Mouse (Mus musculus): Measurements from ENCODE around the gene Ncbp2.

The Ncbp2 gene

DNA sequence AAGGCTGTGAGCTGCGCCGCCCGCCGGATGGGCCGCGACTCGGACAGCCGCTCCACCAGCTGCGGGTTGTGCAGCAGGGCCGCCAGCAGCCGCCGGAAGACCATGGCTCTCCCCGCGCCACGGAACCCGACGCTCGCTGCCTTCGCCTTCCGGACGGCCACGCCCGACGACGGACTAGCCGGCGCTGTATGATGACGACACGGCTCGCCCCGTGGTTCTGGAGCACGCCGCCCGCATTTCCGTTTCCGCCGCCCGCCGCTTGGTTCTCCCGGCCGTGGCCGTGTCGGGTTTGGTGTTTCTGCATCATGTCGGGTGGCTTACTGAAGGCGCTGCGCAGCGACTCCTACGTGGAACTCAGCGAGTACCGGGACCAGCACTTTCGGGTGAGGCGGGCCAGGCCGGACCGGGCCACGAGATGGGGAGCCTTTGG, at the start of gene Ncbp2, which contains the start of gene 0610012G03Rik:
Gene Ncbp2, plus strand, starts transcription at position 169 of the 430 bp plus-strand sequence.
Gene 0610012G03Rik, minus strand, starts transcription at position 150 of the 430 bp plus-strand sequence.
- DNase-seq (ENCODE audit: low read depth, low spot score) = peak; percentile 87

GRCm38 (mm10) chr16:31898546-31899326, 49.6 kb upstream of the Ncbp2 start:
- no peak for DNase-seq (ENCODE audit: low read depth, low spot score)

DNA sequence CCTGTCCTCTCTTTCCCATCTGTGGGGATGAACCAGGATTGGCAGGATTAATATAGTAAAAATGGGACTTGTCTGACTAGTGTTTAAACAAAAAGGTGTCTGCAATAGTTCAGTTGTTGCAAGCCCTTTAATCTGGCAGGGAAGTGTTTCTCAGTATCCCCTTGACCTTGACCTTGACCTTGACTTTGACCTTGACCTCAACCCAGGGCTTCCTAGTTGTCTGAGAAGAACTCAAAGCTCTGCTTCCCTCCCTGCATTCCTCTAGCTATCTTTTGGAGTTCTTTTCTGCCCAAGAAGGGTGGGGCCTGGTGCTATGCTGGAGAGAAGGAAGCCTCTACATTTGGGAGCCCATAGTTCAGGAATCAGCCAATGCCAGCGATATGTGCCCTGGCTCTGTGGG, 46.4 kb upstream of the Ncbp2 start:
- DNase-seq (ENCODE audit: low read depth, low spot score) = no peak

DNA sequence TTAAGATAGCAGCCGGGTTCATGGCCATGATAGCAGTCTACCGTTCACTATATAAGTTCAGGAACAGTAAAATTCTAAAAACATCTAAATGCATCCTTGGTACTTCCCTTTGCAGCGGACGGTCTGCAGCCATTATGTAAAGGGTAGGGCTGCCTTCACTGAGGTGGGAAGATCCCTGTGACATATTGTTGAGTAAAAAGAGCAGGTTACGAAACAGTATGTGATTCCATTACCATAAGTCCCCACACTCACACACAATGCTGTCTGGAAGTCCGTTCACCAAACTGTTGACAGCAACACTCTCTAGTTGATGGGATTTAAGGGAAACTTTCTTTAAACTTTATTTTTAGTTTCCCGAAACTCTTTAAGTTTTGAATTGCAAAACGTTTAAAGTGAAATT, 45.1 kb upstream of the Ncbp2 start:
- DNase-seq (ENCODE audit: low read depth, low spot score) = no peak

DNA sequence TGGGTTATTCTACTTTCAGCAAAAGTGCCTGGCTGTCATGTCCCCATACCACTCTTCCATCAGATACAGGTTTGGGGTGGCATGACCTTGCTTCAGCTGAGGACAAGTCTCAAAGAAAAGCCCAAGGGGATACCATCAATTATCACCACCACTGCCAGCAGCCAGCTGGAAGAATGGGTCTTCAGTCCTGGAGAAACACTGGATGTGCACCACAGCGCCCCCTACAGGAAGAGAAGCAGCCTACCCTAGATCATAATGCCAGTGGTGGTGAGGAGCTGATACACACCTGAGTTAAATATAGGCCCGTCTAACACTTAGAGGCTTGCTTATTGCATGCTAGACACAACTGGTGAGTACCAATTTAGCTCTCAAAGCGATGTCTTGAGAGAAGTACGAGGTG, 43.0 kb upstream of the Ncbp2 start:
- no peak for DNase-seq (ENCODE audit: low read depth, low spot score)

DNA sequence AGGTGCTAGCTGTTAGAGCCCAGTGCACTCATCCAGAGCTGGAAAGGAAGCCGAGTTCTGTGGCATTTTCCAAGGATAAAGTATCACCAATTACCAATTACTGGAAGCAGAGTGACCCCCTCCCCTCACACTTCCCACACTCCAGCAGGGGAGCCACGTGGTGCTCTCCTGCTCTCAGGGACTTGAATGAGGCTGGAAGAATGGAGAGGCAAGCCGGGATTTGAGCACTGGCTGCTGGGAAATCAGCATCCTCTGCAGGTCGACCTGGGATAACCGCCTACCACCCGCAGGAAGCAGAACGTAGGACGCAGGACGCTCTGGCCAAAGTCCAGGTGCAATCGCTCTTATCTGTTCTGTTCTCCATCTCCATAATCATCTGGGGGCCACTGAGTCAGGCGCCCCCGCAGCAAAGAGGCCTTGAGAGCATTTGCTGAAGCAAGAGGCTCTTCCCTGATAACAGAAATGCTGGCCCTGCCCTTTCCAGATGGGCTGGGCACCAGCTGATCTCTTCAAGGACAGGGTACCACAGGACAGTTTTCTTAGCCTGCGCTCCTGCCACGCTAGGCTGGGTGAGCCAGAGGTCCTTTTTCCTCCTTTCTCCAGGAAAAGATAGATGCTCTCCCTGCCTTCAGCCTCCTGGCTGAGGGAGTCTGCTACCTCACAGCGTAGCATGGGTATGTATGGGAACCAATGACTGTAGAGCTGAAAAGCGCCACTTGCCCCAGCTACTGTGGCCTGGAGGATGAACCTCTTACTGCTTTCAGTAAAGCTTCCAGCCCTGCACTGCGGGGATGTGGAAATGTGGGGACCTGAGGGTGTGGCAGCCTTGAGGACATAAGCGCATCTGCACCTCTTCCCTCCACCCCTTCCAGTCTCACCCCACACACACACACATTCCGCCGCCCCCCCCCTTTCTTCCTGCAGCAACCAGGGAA, 42.2 kb upstream of the Ncbp2 start:
- no peak for DNase-seq (ENCODE audit: low read depth, low spot score)

DNA sequence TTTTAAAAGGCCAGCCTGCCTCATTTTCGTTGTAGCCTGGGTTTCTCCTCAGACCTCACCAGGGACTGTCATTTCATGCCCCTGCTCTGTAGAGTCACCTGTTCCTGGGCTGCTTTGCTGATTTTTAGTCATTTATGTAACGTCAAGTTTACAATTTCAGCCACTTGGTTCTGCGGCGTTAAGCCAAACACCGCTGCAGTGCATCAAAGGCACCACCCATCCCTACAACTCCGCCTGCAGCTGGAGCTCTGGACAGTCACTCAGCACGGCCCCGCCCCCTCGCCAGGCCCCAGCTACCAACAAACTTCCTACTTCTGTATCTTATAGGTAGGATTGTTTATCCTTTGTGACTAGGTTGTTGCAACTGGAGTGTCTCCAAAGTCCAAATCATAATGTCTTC, 41.4 kb upstream of the Ncbp2 start:
- no peak for DNase-seq (ENCODE audit: low read depth, low spot score)

DNA sequence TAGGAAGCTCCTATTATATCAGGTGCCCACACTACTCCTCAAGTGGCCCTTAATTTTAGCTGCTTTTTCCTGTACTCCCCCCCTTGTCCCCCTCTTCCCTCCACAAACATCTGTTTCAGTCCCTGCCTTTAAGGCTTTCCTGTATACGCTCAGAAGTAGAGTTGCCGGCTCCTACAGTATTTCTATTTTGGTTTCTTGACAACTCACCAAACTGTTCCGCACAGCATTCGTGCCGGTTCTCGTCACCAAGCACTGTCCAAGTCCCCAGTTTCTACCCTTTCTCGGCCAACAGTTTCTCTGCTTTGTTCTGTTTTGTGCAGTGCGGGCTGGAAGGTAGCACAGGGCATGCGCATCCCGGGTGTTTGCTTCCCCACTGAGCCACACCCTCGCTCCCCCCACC, 39.4 kb upstream of the Ncbp2 start:
- no peak for DNase-seq (ENCODE audit: low read depth, low spot score)

DNA sequence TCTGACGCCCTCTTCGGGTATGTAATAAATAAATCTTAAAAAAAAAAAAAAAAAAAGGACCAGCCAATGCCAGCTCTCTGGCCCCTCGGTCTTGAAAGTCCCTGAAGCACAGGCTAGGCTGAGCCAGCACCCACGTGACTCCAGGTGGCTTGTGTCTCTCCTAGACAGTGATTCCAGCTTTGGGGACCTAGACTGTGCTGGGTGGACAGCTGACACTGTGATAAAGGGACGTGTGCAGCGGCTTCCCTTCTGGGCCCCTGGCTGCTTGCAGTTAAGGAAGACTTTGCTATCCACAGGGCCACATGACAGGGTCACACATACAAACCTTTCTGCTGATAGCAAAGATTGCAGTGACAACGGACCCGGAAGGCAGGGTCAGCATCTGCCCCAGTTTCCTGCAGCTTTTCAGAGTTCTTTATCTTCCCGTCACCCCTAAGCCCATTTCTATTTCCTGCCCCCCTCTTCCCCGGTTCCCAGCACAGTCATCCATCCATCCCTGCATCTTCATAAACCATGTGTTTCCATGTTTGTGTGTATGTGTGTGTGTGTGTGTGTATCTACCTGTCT, 37.9 kb upstream of the Ncbp2 start:
- DNase-seq (ENCODE audit: low read depth, low spot score) = no peak

DNA sequence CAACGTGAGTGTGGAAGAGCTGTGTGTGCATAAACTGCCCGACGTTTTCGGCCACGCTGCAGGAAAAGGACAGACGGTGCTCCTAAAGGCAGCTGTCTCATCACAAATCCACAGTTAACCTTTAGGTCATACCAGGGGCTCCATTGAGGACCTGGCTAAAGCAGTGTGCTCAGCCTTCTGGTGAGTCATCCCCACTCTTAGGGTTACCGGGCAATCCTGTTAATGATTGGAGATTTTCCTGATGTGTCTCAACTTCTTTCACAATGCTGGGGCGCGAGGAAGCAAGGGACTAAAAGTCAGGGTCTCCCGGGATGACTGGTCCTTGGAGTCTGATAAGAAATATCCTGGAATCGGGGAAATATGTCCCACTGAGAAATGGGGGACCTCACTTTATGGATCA, 30.5 kb upstream of the Ncbp2 start:
- DNase-seq (ENCODE audit: low read depth, low spot score) = no peak

- peak; percentile 70 for DNase-seq (ENCODE audit: low read depth, low spot score)
These were observed 30.0 kb upstream of the Ncbp2 start for GRCm38 (mm10) chr16:31918248-31918724.

DNA sequence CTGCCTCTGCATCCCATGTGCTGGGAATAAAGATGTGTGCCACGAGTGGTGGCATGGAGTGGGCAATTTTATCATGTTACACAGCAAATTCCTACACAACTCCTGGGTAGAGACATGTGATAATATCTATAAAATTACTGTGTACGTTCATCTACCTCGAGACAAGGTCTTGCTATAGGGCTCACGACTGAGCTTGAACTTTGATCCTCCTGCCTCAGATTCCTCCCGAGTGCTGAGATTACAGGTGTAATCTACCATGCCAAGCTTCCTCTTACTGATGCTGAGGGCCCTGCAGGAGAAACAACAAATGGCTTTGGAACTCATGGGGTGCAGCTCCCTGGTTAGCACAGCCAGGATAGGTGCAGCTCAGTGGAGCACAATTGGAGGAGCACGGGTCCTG, 23.9 kb upstream of the Ncbp2 start:
- DNase-seq (ENCODE audit: low read depth, low spot score) = no peak

DNA sequence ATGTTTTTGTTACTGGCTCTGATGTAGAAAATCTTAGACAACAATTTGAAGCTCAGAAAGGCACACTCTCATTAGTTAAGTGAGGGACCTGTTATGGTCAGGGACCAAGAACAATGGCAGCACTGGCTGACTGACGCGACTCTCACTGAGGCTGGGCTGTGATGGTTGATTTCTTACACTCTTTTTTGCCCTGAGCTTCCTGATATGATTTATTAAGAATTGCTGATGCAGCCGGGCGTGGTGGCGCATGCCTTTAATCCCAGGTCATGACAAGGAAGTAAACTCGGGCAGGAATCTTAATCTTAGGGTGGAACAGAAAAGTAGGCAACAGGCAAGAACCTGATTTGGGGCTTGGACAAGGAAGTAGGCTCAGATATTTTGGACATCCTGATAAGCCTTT, 22.2 kb upstream of the Ncbp2 start:
- no peak for DNase-seq (ENCODE audit: low read depth, low spot score)

DNA sequence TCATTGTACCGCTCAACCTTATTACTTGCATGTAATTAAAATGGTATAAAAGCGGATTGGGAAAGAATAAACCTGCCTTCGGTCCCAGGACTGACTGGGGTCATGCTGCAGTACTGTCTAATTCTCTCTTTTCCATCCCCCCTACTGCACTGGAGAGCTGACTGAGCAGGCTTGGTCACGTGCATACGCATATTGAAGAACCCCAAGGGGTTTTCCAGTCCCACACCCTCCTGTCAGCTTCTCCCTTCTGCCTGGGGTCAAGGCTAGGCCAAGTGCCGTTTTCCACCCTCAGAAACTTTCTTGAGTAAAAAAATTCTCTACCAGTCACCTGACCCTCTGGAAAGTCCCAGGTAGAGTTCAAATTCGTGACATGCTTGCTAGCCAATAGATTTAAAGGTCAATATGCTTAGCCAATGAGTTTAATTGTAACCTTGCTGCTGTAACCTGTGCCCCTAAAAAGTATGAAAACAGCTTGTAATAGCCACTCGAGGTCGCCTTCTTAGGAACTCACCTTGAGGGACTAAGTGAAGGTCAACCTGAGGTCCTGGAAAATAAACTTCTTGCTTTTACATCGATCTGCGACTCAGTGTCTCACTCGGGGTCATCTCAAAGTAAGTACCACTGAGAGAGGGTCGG, 21.6 kb upstream of the Ncbp2 start:
- DNase-seq (ENCODE audit: low read depth, low spot score) = no peak

DNA sequence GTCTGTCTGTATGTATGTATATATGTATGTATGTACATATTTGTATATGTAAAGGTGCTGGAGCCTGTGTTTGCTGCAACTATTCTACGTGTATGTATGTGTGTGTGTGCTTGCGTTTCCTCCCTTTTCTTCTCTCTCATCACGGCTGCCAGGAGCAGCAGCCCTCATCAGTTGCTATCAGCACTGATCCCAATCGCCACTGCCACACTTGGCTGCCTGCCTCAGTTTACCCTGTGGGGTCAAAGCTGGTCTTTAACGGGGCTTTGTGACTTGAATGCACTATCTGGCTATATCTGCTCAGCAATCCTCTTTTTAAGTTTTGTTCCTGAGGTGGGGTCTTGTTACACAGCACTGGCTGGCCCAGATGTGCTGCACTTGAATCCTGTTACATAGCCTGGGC, 20.9 kb upstream of the Ncbp2 start:
- no peak for DNase-seq (ENCODE audit: low read depth, low spot score)

GRCm38 (mm10) chr16:31931330-31931729, 17.0 kb upstream of the Ncbp2 start:
- DNase-seq (ENCODE audit: low read depth, low spot score) = no peak

DNA sequence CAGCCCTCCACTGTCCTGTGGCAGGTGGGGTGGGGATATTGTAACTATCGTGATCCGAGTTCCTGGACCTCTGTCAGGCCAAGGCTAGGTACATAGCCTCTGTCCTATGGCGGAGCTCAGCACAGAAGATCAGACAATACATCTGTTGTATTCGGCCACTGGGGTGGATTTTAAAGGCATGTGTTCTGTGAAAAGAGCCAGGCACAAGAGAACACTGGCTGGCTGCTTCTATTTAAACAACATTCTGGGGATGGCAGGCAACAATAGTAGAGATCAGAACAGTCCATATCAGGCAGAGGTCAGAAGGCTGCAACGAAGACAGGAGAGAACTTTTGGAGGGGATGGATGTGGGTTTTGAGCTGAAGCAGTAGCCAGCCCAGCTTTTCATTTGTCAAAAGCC, 16.1 kb upstream of the Ncbp2 start:
- no peak for DNase-seq (ENCODE audit: low read depth, low spot score)

DNA sequence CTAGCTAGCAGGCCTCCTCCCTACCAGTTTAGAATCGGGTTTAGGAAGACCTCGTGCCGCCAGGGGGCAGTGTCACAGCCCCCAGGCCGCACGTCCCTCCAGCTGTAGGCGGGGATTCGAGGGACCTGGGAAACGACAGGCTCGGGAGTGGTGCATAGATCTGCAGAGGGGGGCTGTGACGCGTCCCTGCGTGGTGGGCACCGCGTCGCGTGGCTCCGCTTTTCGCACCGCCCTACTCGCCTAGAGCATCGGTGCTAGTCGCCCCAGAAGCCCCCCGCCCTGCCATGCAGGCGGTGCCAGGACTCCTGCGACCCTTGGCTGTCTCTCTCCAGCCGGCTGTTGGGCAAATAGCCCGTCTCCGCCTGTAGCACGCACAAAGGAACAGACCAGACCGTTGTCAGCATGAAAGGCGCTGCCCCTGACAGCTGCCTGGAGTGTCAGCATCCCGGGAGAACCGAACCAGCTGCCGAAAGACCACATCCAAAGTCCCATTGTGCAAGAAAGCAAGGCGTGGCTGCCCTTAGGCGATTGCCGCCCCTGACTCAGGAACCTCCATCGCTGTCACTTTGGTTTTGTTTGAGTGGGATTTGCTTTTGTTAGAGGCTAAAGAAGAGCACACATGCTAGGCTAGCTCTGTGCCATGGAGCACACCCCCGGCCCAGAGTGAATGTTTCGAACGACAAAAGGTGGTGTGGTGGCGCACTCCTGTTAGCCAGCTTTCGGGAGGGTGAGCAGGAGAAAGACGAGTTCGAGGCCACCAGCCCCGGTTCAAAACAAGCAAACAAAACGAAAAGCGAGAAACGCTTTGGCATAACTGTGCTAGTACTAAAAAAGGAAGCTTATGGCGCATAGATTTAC, 15.2 kb upstream of the Ncbp2 start:
- DNase-seq (ENCODE audit: low read depth, low spot score) = peak; percentile 87

DNA sequence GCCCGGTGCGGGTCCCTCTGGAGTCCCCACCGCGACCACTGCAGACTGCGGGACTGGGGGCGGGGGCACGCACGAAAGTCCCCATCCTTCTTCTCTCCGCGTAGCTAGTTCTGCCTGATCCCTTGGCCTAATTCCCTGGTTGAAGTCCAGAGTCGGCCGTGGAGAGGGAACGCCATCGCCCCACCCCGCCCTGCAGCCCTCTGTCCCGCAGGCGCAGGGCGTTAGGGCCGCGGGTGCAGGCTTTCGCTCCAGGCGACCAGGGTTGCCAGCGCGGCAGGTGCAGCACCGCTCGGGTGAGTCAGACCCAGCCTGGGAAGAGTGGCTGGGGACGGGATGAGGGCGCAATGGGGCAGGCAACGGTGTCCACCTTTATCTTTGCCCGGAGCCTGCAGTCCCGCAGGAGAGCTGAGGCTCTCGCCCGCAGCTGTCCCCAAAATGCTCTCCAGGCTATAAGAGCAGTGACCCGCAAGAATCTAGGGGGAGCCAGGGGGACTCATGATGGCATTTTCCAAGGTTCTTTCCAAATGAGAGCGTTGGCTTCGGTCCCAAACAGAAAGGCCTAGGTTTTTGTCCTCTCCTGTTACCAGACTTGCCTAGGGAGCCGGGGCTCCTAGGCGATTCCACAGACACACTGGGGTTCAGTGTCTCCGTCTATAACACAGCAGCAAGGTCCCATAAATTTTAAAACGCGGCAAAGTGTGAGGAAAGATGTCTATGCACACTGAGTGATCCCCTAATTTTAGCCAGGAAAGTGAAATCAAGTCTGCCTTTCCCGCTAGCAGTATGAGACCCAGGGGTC, 14.4 kb upstream of the Ncbp2 start, which contains the start of gene Pigz:
Gene Pigz, plus strand, starts transcription at position 101 of the 799 bp plus-strand sequence.
- DNase-seq (ENCODE audit: low read depth, low spot score) = peak; percentile 41

DNA sequence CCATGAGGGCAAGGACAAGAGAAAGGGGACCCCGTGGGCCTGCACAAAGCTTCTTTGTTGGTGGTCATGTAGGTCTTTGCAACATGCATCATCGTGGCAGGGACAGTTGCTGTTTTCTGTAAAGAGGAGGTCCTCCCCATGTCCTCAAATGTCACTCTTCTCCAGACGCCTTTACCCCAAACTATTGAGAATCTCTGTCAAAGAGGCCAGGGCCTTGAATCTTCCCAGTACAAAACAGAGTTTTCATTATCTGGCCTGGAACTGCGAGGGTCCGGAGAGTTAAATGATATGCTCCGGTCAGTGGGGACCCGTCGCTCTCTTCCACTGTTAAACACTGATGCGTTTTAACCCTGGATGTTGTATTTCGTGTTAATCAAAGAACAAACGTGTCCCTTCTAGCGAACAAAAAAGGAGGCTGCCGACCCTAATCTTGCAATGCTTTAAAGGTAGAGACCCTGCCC, 13.7 kb upstream of the Ncbp2 start:
- DNase-seq (ENCODE audit: low read depth, low spot score) = no peak

Measured in retina, adult 2 months (tissue).